Mouse (Mus musculus): ENCODE measurements at regions not wholly inside any gene's neighbourhood (a gene's known extent, or its start where the extent isn't known, plus 50 kb on each side); places are given as distances from the start of the nearest gene placed in this dataset.

- no peaks in the 10 kb centered on the region for H3K36me3 ChIP-seq (ENCODE audit: control insufficient read depth, insufficient read depth, low read length)
- ATAC-seq (replicated peaks; ENCODE audit: low FRiP score) = no peak
- no peak for DNase-seq (ENCODE audit: low spot score)
- 85% methylated on average over 6 of the region's 6 CpGs for WGBS
- H3K4me1 ChIP-seq (replicated peaks; ENCODE audit: control insufficient read depth, insufficient read depth, low read length) = no peaks in the 10 kb centered on the region
- no peaks in the 10 kb centered on the region; the same call in 1 of the 2 replicates for H3K27me3 ChIP-seq (ENCODE audit: control insufficient read depth, insufficient read depth, low read length)
- H3K9me3 ChIP-seq (ENCODE audit: control insufficient read depth, low read length) = no peaks in the 10 kb centered on the region
- H3K27ac ChIP-seq (ENCODE audit: low read depth, low read length) = no peak overlapping the region
- H3K4me3 ChIP-seq (ENCODE audit: low read depth, low read length) = no peak overlapping the region
- H3K9ac ChIP-seq (ENCODE audit: low read length) = no peak overlapping the region
- H3K4me2 ChIP-seq (ENCODE audit: low read depth, low read length, severe bottlenecking) = no peak overlapping the region
These were observed 162.0 kb upstream of the Atp6ap2 start for GRCm38 (mm10) chrX:12425566-12425965.

- Histone ChIP-seq H3K27me3 (ENCODE audit: control insufficient read depth, insufficient read depth, low read length) (no peaks in the 10 kb centered on the region; the same call in none of the 2 replicates), H3K4me2 (ENCODE audit: low read depth, low read length, severe bottlenecking) (no peak overlapping the region), H3K27ac (ENCODE audit: low read depth, low read length) (no peak overlapping the region), H3K4me3 (ENCODE audit: low read depth, low read length) (no peak overlapping the region), H3K9ac (ENCODE audit: low read length) (no peak overlapping the region), H3K9me3 (ENCODE audit: control insufficient read depth, low read length) (no peaks in the 10 kb centered on the region), H3K36me3 (ENCODE audit: control insufficient read depth, insufficient read depth, low read length) (no peaks in the 10 kb centered on the region), H3K4me1 (replicated peaks; ENCODE audit: control insufficient read depth, insufficient read depth, low read length) (no peaks in the 10 kb centered on the region)
- no peak for DNase-seq (ENCODE audit: low spot score)
- ATAC-seq (replicated peaks; ENCODE audit: low FRiP score) = no peak
- WGBS = 26% methylated on average over 4 of the region's 4 CpGs
These were observed 160.9 kb upstream of the Atp6ap2 start for GRCm38 (mm10) chrX:12426664-12427063.

GRCm38 (mm10) chrX:12432289-12432688 is 155.3 kb upstream of the Atp6ap2 start:
- Histone ChIP-seq H3K4me2 (ENCODE audit: low read depth, low read length, severe bottlenecking) (no peak overlapping the region), H3K9ac (ENCODE audit: low read length) (no peak overlapping the region), H3K4me3 (ENCODE audit: low read depth, low read length) (no peak overlapping the region), H3K27ac (ENCODE audit: low read depth, low read length) (no peak overlapping the region), H3K27me3 (ENCODE audit: control insufficient read depth, insufficient read depth, low read length) (no peaks in the 10 kb centered on the region; the same call in none of the 2 replicates), H3K36me3 (ENCODE audit: control insufficient read depth, insufficient read depth, low read length) (no peaks in the 10 kb centered on the region), H3K4me1 (replicated peaks; ENCODE audit: control insufficient read depth, insufficient read depth, low read length) (no peaks in the 10 kb centered on the region), H3K9me3 (ENCODE audit: control insufficient read depth, low read length) (no peaks in the 10 kb centered on the region)
- no peak for ATAC-seq (replicated peaks; ENCODE audit: low FRiP score)
- WGBS = 98% methylated on average over 2 of the region's 2 CpGs
- DNase-seq (ENCODE audit: low spot score) = no peak

GRCm38 (mm10) chrX:12435656-12436055 is 151.9 kb upstream of the Atp6ap2 start:
- no peaks in the 10 kb centered on the region for H3K4me1 ChIP-seq (replicated peaks; ENCODE audit: control insufficient read depth, insufficient read depth, low read length)
- peaks cover 2% of the 10 kb centered on the region; the same call in 1 of the 2 replicates for H3K27me3 ChIP-seq (ENCODE audit: control insufficient read depth, insufficient read depth, low read length)
- WGBS = 65% methylated on average over 8 of the region's 8 CpGs
- no peak for DNase-seq (ENCODE audit: low spot score)
- H3K36me3 ChIP-seq (ENCODE audit: control insufficient read depth, insufficient read depth, low read length) = no peaks in the 10 kb centered on the region
- no peak overlapping the region for H3K27ac ChIP-seq (ENCODE audit: low read depth, low read length)
- H3K4me3 ChIP-seq (ENCODE audit: low read depth, low read length) = no peak overlapping the region
- H3K4me2 ChIP-seq (ENCODE audit: low read depth, low read length, severe bottlenecking) = no peak overlapping the region
- no peak for ATAC-seq (replicated peaks; ENCODE audit: low FRiP score)
- no peak overlapping the region for H3K9ac ChIP-seq (ENCODE audit: low read length)
- no peaks in the 10 kb centered on the region for H3K9me3 ChIP-seq (ENCODE audit: control insufficient read depth, low read length)

GRCm38 (mm10) chrX:12436106-12436505 is 151.5 kb upstream of the Atp6ap2 start:
- Histone ChIP-seq H3K36me3 (ENCODE audit: control insufficient read depth, insufficient read depth, low read length) (no peaks in the 10 kb centered on the region), H3K9ac (ENCODE audit: low read length) (no peak overlapping the region), H3K4me1 (replicated peaks; ENCODE audit: control insufficient read depth, insufficient read depth, low read length) (no peaks in the 10 kb centered on the region), H3K9me3 (ENCODE audit: control insufficient read depth, low read length) (no peaks in the 10 kb centered on the region), H3K27me3 (ENCODE audit: control insufficient read depth, insufficient read depth, low read length) (peaks cover 2% of the 10 kb centered on the region; the same call in 1 of the 2 replicates), H3K4me3 (ENCODE audit: low read depth, low read length) (no peak overlapping the region), H3K4me2 (ENCODE audit: low read depth, low read length, severe bottlenecking) (no peak overlapping the region), H3K27ac (ENCODE audit: low read depth, low read length) (no peak overlapping the region)
- WGBS = 49% methylated on average over 7 of the region's 7 CpGs
- no peak for DNase-seq (ENCODE audit: low spot score)
- ATAC-seq (replicated peaks; ENCODE audit: low FRiP score) = no peak

- ATAC-seq (replicated peaks; ENCODE audit: low FRiP score) (no peak), DNase-seq (ENCODE audit: low spot score) (no peak)
- 0 out of 2 replicates have a peak, but pooled peaks cover 2% of the 10 kb centered on the region for H3K27me3 ChIP-seq (ENCODE audit: control insufficient read depth, insufficient read depth, low read length)
- H3K4me2 ChIP-seq (ENCODE audit: low read depth, low read length, severe bottlenecking) = no peak overlapping the region
- H3K9me3 ChIP-seq (ENCODE audit: control insufficient read depth, low read length) = no peaks in the 10 kb centered on the region
- WGBS = 86% methylated on average over 12 of the region's 12 CpGs
- H3K4me1 ChIP-seq (replicated peaks; ENCODE audit: control insufficient read depth, insufficient read depth, low read length) = no peaks in the 10 kb centered on the region
- H3K9ac ChIP-seq (ENCODE audit: low read length) = no peak overlapping the region
- no peak overlapping the region for H3K4me3 ChIP-seq (ENCODE audit: low read depth, low read length)
- H3K36me3 ChIP-seq (ENCODE audit: control insufficient read depth, insufficient read depth, low read length) = no peaks in the 10 kb centered on the region
- no peak overlapping the region for H3K27ac ChIP-seq (ENCODE audit: low read depth, low read length)
These were observed 148.2 kb upstream of the Atp6ap2 start for GRCm38 (mm10) chrX:12439447-12439846.

GRCm38 (mm10) chrX:12443794-12444193 is 143.8 kb upstream of the Atp6ap2 start:
- Histone ChIP-seq H3K27me3 (ENCODE audit: control insufficient read depth, insufficient read depth, low read length) (0 out of 2 replicates have a peak, but pooled peaks cover 2% of the 10 kb centered on the region), H3K4me3 (ENCODE audit: low read depth, low read length) (no peak overlapping the region), H3K4me1 (replicated peaks; ENCODE audit: control insufficient read depth, insufficient read depth, low read length) (no peaks in the 10 kb centered on the region), H3K36me3 (ENCODE audit: control insufficient read depth, insufficient read depth, low read length) (no peaks in the 10 kb centered on the region), H3K4me2 (ENCODE audit: low read depth, low read length, severe bottlenecking) (no peak overlapping the region), H3K27ac (ENCODE audit: low read depth, low read length) (no peak overlapping the region), H3K9me3 (ENCODE audit: control insufficient read depth, low read length) (no peaks in the 10 kb centered on the region), H3K9ac (ENCODE audit: low read length) (no peak overlapping the region)
- DNase-seq (ENCODE audit: low spot score) (no peak), ATAC-seq (replicated peaks; ENCODE audit: low FRiP score) (no peak)
- 83% methylated on average over 5 of the region's 5 CpGs for WGBS

GRCm38 (mm10) chrX:12445093-12445492 is 142.5 kb upstream of the Atp6ap2 start:
- ATAC-seq (replicated peaks; ENCODE audit: low FRiP score) (no peak), DNase-seq (ENCODE audit: low spot score) (no peak)
- Histone ChIP-seq H3K9ac (ENCODE audit: low read length) (no peak overlapping the region), H3K27ac (ENCODE audit: low read depth, low read length) (no peak overlapping the region), H3K36me3 (ENCODE audit: control insufficient read depth, insufficient read depth, low read length) (no peaks in the 10 kb centered on the region), H3K27me3 (ENCODE audit: control insufficient read depth, insufficient read depth, low read length) (no peaks in the 10 kb centered on the region), H3K9me3 (ENCODE audit: control insufficient read depth, low read length) (no peaks in the 10 kb centered on the region), H3K4me2 (ENCODE audit: low read depth, low read length, severe bottlenecking) (no peak overlapping the region), H3K4me1 (replicated peaks; ENCODE audit: control insufficient read depth, insufficient read depth, low read length) (no peaks in the 10 kb centered on the region), H3K4me3 (ENCODE audit: low read depth, low read length) (no peak overlapping the region)
- 89% methylated on average over 2 of the region's 2 CpGs for WGBS

GRCm38 (mm10) chrX:12447962-12448361 is 139.6 kb upstream of the Atp6ap2 start:
- ATAC-seq (replicated peaks; ENCODE audit: low FRiP score) (no peak), DNase-seq (ENCODE audit: low spot score) (no peak)
- H3K36me3 ChIP-seq (ENCODE audit: control insufficient read depth, insufficient read depth, low read length) = no peaks in the 10 kb centered on the region
- H3K9ac ChIP-seq (ENCODE audit: low read length) = no peak overlapping the region
- no peak overlapping the region for H3K27ac ChIP-seq (ENCODE audit: low read depth, low read length)
- no peaks in the 10 kb centered on the region for H3K27me3 ChIP-seq (ENCODE audit: control insufficient read depth, insufficient read depth, low read length)
- no peak overlapping the region for H3K4me3 ChIP-seq (ENCODE audit: low read depth, low read length)
- no peak overlapping the region for H3K4me2 ChIP-seq (ENCODE audit: low read depth, low read length, severe bottlenecking)
- no peaks in the 10 kb centered on the region for H3K4me1 ChIP-seq (replicated peaks; ENCODE audit: control insufficient read depth, insufficient read depth, low read length)
- no peaks in the 10 kb centered on the region for H3K9me3 ChIP-seq (ENCODE audit: control insufficient read depth, low read length)

All from forebrain, embryonic 11.5 days (tissue).